Mouse (Mus musculus): Measurements from ENCODE around the gene Creg2. TPM values are rescaled to one million over a fixed set of nuclear protein-coding genes. Genes with fewer than 3 reads are reported as not detected.
A peak's percentile ranks its signal among the peaks of the same experiment; 100 is the strongest.

The Creg2 gene
- 0.46 and 0.47 TPM in 2 replicates for polyA plus RNA-seq (2015; fragmentation: Nextera tagmentation; extraction: Ambion mirVana)

DNA sequence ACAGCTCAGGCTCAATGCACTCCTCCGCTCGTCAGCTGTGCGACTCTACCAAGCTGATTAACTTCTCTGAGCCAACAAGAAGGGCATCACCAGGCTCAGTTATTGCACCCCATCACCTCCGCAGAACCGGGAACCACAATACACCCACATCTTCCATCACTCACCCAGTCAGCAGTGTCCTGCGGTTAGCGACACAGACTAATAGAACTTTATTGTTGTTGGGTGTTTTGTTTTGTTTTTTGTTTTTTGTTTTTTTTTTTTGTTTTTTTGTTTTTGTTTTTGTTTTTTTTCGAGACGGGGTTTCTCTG lies at the start of gene Creg2:
Creg2 (minus strand) TSS at position 234 of the 308 bp plus-strand sequence.
- H3K9me3 ChIP-seq (replicated peaks): no peaks in the 10 kb centered on the region
- ATAC-seq (ENCODE audit: insufficient number of reproducible peaks, low FRiP score, low TSS enrichment, low read depth): no peak
- no peaks in the 10 kb centered on the region for H3K36me3 ChIP-seq
- no peak within 1 kb of the TSS for H3K27ac ChIP-seq (replicated peaks)
- peaks cover 22% of the 10 kb centered on the region for H3K27me3 ChIP-seq
- H3K4me2 ChIP-seq (replicated peaks): peak within 1 kb of the TSS; percentile 98
- peak within 1 kb of the TSS; percentile 49 for H3K4me3 ChIP-seq (replicated peaks)
- H3K9ac ChIP-seq: no peak within 1 kb of the TSS
- WGBS: 35% methylated on average over 9 of the region's 9 CpGs
- H3K4me1 ChIP-seq: peaks cover 13% of the 10 kb centered on the region

- Histone ChIP-seq H3K4me2 (replicated peaks) (peak overlapping the region; percentile 19), H3K36me3 (no peaks in the 10 kb centered on the region)
- WGBS: 14% methylated on average over 7 of the region's 7 CpGs
Observed at GRCm38 (mm10) chr1:39700599-39701273, 49.5 kb upstream of the Creg2 start.

GRCm38 (mm10) chr1:39698456-39698855 lies 47.2 kb upstream of the Creg2 start:
- no peak overlapping the region for H3K27ac ChIP-seq (replicated peaks)

More at GRCm38 (mm10) chr1:39700599-39701273, 49.5 kb upstream of the Creg2 start:
- Histone ChIP-seq H3K27me3 (no peaks in the 10 kb centered on the region), H3K4me1 (peaks cover 55% of the 10 kb centered on the region), H3K27ac (replicated peaks) (peak overlapping the region; percentile 85), H3K9me3 (replicated peaks) (no peaks in the 10 kb centered on the region), H3K9ac (no peak overlapping the region), H3K4me3 (replicated peaks) (no peak overlapping the region)
- ATAC-seq (ENCODE audit: insufficient number of reproducible peaks, low FRiP score, low TSS enrichment, low read depth): peak; percentile 64

GRCm38 (mm10) chr1:39695198-39695597 lies 43.9 kb upstream of the Creg2 start:
- ATAC-seq (ENCODE audit: insufficient number of reproducible peaks, low FRiP score, low TSS enrichment, low read depth): no peak
- 54% methylated on average over 4 of the region's 4 CpGs for WGBS
- H3K4me1 ChIP-seq: peaks cover 33% of the 10 kb centered on the region

More at GRCm38 (mm10) chr1:39698456-39698855, 47.2 kb upstream of the Creg2 start:
- no peak for ATAC-seq (ENCODE audit: insufficient number of reproducible peaks, low FRiP score, low TSS enrichment, low read depth)
- no peaks in the 10 kb centered on the region for H3K27me3 ChIP-seq
- H3K36me3 ChIP-seq: no peaks in the 10 kb centered on the region
- H3K9ac ChIP-seq: no peak overlapping the region
- H3K9me3 ChIP-seq (replicated peaks): no peaks in the 10 kb centered on the region
- WGBS: 53% methylated on average over 6 of the region's 6 CpGs
- no peak overlapping the region for H3K4me3 ChIP-seq (replicated peaks)
- H3K4me1 ChIP-seq: peaks cover 66% of the 10 kb centered on the region
- no peak overlapping the region for H3K4me2 ChIP-seq (replicated peaks)

DNA sequence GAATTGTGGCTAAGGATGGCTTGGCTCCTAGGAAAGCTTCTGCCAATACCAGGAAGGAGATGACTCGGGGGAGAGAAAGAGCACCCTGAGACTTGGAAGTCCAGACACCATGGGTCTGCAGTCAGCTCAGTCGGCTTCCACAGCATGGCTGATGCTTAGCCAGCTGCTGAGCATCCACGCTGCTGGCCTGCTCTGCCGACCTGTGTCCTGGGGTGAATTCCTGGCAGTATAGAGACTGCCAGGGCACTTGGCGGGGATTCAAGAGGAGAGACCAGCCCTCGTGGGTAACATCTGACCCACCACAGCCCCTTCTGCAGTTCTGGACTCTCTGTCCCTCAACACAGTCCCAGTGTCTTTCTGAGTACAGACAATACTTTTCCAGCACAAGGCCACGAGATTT lies 43.5 kb upstream of the Creg2 start:
- no peaks in the 10 kb centered on the region for H3K36me3 ChIP-seq
- no peaks in the 10 kb centered on the region for H3K27me3 ChIP-seq
- no peak overlapping the region for H3K4me2 ChIP-seq (replicated peaks)
- no peak overlapping the region for H3K9ac ChIP-seq
- WGBS: 54% methylated on average over 7 of the region's 7 CpGs
- ATAC-seq (ENCODE audit: insufficient number of reproducible peaks, low FRiP score, low TSS enrichment, low read depth): no peak
- H3K4me3 ChIP-seq (replicated peaks): no peak overlapping the region
- peaks cover 29% of the 10 kb centered on the region for H3K4me1 ChIP-seq
- no peak overlapping the region for H3K27ac ChIP-seq (replicated peaks)
- no peaks in the 10 kb centered on the region for H3K9me3 ChIP-seq (replicated peaks)

More at GRCm38 (mm10) chr1:39695198-39695597, 43.9 kb upstream of the Creg2 start:
- no peaks in the 10 kb centered on the region for H3K9me3 ChIP-seq (replicated peaks)
- no peak overlapping the region for H3K9ac ChIP-seq
- no peak overlapping the region for H3K27ac ChIP-seq (replicated peaks)
- no peaks in the 10 kb centered on the region for H3K27me3 ChIP-seq
- H3K4me3 ChIP-seq (replicated peaks): no peak overlapping the region
- no peaks in the 10 kb centered on the region for H3K36me3 ChIP-seq
- no peak overlapping the region for H3K4me2 ChIP-seq (replicated peaks)

- Histone ChIP-seq H3K36me3 (no peaks in the 10 kb centered on the region), H3K4me1 (peaks cover 23% of the 10 kb centered on the region), H3K4me2 (replicated peaks) (no peak overlapping the region), H3K9ac (no peak overlapping the region), H3K27ac (replicated peaks) (no peak overlapping the region), H3K9me3 (replicated peaks) (no peaks in the 10 kb centered on the region), H3K4me3 (replicated peaks) (no peak overlapping the region), H3K27me3 (peaks cover 3% of the 10 kb centered on the region; the same call in 1 of the 2 replicates)
- ATAC-seq (ENCODE audit: insufficient number of reproducible peaks, low FRiP score, low TSS enrichment, low read depth): peak; percentile 30; the same call in 1 of the 2 replicates
- 56% methylated on average over 3 of the region's 3 CpGs for WGBS
Observed at GRCm38 (mm10) chr1:39691974-39692373, 40.7 kb upstream of the Creg2 start.

DNA sequence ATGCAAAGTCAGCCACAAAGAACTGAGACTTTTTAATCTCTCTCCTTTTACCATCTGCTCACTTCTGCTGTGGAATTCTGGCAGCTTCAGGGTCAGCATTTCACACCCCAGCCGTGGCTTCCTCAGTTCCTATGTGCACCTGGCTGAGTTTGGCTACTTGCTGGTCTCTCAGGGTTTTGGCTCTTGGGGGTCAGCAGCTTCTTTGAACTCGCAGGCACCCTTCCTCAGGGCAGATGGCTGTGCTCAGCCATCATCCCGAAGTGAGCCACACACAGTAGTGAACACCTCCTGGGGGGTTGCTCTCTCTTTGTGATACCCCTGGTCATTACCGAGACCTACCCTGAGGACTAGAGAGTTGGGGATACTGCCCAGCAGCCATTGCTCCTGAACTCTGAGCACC lies 39.8 kb upstream of the Creg2 start:
- Histone ChIP-seq H3K36me3 (no peaks in the 10 kb centered on the region), H3K27me3 (peaks cover 3% of the 10 kb centered on the region; the same call in 1 of the 2 replicates), H3K9ac (no peak overlapping the region), H3K4me2 (replicated peaks) (no peak overlapping the region), H3K27ac (replicated peaks) (peak overlapping the region; percentile 17; the same call in 1 of the 2 replicates), H3K4me3 (replicated peaks) (no peak overlapping the region), H3K4me1 (peaks cover 17% of the 10 kb centered on the region; the same call in 1 of the 2 replicates), H3K9me3 (replicated peaks) (no peaks in the 10 kb centered on the region)
- WGBS: 46% methylated on average over 4 of the region's 4 CpGs
- ATAC-seq (ENCODE audit: insufficient number of reproducible peaks, low FRiP score, low TSS enrichment, low read depth): no peak

- H3K9ac ChIP-seq: no peak overlapping the region
- no peak overlapping the region for H3K4me2 ChIP-seq (replicated peaks)
- peaks cover 3% of the 10 kb centered on the region; the same call in 1 of the 2 replicates for H3K27me3 ChIP-seq
- H3K9me3 ChIP-seq (replicated peaks): no peaks in the 10 kb centered on the region
- no peaks in the 10 kb centered on the region for H3K36me3 ChIP-seq
- 0 out of 2 replicates have a peak, but pooled peaks cover 6% of the 10 kb centered on the region for H3K4me1 ChIP-seq
- H3K27ac ChIP-seq (replicated peaks): no peak overlapping the region
- 78% methylated on average over 6 of the region's 6 CpGs for WGBS
- H3K4me3 ChIP-seq (replicated peaks): no peak overlapping the region
- no peak for ATAC-seq (ENCODE audit: insufficient number of reproducible peaks, low FRiP score, low TSS enrichment, low read depth)
Observed at GRCm38 (mm10) chr1:39688573-39688972, 37.3 kb upstream of the Creg2 start.

DNA sequence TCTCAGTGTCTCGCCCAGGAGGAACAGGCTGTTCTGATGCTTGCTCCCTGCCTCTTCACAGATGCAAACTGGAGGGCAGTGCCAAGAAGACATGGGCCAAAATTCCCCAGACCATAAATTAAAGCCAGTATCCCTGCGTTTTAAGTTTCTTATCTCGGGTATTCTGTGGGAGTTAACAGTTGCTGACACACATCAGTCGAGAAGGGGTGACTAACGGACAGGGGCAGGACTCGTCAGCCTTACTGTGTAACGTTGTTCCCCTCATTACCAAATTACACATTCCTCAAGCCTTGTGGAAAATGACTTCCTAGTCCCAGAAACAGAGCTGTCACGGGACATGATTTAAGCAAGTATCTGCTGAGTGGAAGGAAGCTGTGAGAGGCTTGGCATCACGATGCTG lies 36.0 kb upstream of the Creg2 start:
- Histone ChIP-seq H3K4me3 (replicated peaks) (no peak overlapping the region), H3K4me2 (replicated peaks) (no peak overlapping the region), H3K27ac (replicated peaks) (no peak overlapping the region), H3K27me3 (peaks cover 3% of the 10 kb centered on the region; the same call in 1 of the 2 replicates), H3K9ac (no peak overlapping the region), H3K4me1 (0 out of 2 replicates have a peak, but pooled peaks cover 6% of the 10 kb centered on the region), H3K36me3 (no peaks in the 10 kb centered on the region), H3K9me3 (replicated peaks) (no peaks in the 10 kb centered on the region)
- no peak for ATAC-seq (ENCODE audit: insufficient number of reproducible peaks, low FRiP score, low TSS enrichment, low read depth)
- 41% methylated on average over 9 of the region's 9 CpGs for WGBS

- Histone ChIP-seq H3K9me3 (replicated peaks) (no peaks in the 10 kb centered on the region), H3K36me3 (no peaks in the 10 kb centered on the region), H3K4me1 (0 out of 2 replicates have a peak, but pooled peaks cover 6% of the 10 kb centered on the region), H3K27me3 (peaks cover 3% of the 10 kb centered on the region; the same call in 1 of the 2 replicates), H3K4me2 (replicated peaks) (no peak overlapping the region), H3K4me3 (replicated peaks) (no peak overlapping the region), H3K27ac (replicated peaks) (no peak overlapping the region), H3K9ac (no peak overlapping the region)
- 3% methylated on average over 1 of the region's 1 CpGs for WGBS
- ATAC-seq (ENCODE audit: insufficient number of reproducible peaks, low FRiP score, low TSS enrichment, low read depth): 0 out of 2 replicates have a peak, but pooled peaks have one; percentile 69
Observed at GRCm38 (mm10) chr1:39685841-39686240, 34.6 kb upstream of the Creg2 start.

GRCm38 (mm10) chr1:39681638-39682037 lies 30.4 kb upstream of the Creg2 start:
- Histone ChIP-seq H3K36me3 (no peaks in the 10 kb centered on the region), H3K4me3 (replicated peaks) (no peak overlapping the region), H3K4me2 (replicated peaks) (no peak overlapping the region), H3K9me3 (replicated peaks) (no peaks in the 10 kb centered on the region), H3K4me1 (no peaks in the 10 kb centered on the region), H3K27me3 (no peaks in the 10 kb centered on the region), H3K9ac (no peak overlapping the region), H3K27ac (replicated peaks) (no peak overlapping the region)
- no peak for ATAC-seq (ENCODE audit: insufficient number of reproducible peaks, low FRiP score, low TSS enrichment, low read depth)
- 88% methylated on average over 5 of the region's 5 CpGs for WGBS

DNA sequence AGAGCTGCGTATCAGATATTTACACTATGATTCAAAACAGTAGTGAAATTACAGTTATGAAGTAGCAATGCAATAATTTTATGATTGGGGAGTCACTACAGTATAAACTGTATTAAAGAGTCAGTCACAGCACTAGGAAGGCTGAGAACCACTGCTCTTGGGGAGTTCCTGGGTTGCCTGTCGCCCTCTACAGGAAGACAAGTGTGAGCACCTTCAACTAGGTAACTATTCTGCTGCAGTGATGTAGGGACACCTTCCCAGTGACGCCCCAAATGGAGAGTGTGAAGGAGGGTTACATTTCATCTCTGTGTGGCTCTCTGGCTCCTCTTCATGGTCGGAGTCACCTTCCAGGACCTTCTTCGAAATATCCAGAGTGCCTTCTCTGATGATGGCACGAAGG lies 29.3 kb upstream of the Creg2 start:
- Histone ChIP-seq H3K36me3 (no peaks in the 10 kb centered on the region), H3K9ac (no peak overlapping the region), H3K27me3 (no peaks in the 10 kb centered on the region), H3K4me3 (replicated peaks) (no peak overlapping the region), H3K4me1 (no peaks in the 10 kb centered on the region), H3K27ac (replicated peaks) (no peak overlapping the region), H3K9me3 (replicated peaks) (no peaks in the 10 kb centered on the region), H3K4me2 (replicated peaks) (no peak overlapping the region)
- no peak for ATAC-seq (ENCODE audit: insufficient number of reproducible peaks, low FRiP score, low TSS enrichment, low read depth)
- 70% methylated on average over 6 of the region's 6 CpGs for WGBS
